Mouse (Mus musculus) hindbrain, postnatal 0 days (tissue): ENCODE measurements around the gene Gm17402. TPM values are rescaled to one million over a fixed set of nuclear protein-coding genes. Genes with fewer than 3 reads are reported as not detected.

Source experiments
- ATAC-seq: fragments of 200-750 bp; cut with Nextera tagmentation; 2 replicates; pipeline ENCODE4 v1.8.0; 2017; ENCODE audit warnings: mild to moderate bottlenecking, moderate TSS enrichment, moderate library complexity
- DNase-seq: peaks from one replicate; pipeline ENCODE4 v3.0.0-alpha.2; 2015; ENCODE audit warnings: low spot score
- H3K27ac ChIP-seq: fragments of 300-500 bp; sonication (generic); 2 replicates; pipeline ENCODE4 v1.5.1; 2014; ENCODE audit warnings: mild to moderate bottlenecking
- H3K27me3 ChIP-seq: fragments of 300-500 bp; sonication (generic); 2 replicates; pipeline ENCODE4 v1.6.1; 2014; ENCODE audit warnings: low read length, mixed read lengths; ENCODE audit not compliant: insufficient read depth
- H3K36me3 ChIP-seq: fragments of 300-500 bp; sonication (generic); 2 replicates; pipeline ENCODE4 v1.6.1; 2014; ENCODE audit warnings: low read length, mixed read lengths; ENCODE audit not compliant: insufficient read depth
- H3K4me1 ChIP-seq: fragments of 300-500 bp; sonication (generic); 2 replicates; pipeline ENCODE4 v1.6.1; 2014; ENCODE audit warnings: antibody characterized with exemption, low read length, mixed read lengths; ENCODE audit not compliant: insufficient read depth
- H3K4me2 ChIP-seq: fragments of 300-500 bp; sonication (generic); 2 replicates; pipeline ENCODE4 v1.6.1; 2014; ENCODE audit warnings: low read depth, mild to moderate bottlenecking, low read length, moderate library complexity, mixed read lengths
- H3K4me3 ChIP-seq: fragments of 300-500 bp; sonication (generic); 2 replicates; pipeline ENCODE4 v1.5.1; 2014; ENCODE audit warnings: low read length
- H3K9ac ChIP-seq: fragments of 300-500 bp; sonication (generic); replicated peaks from 2 replicates; pipeline ENCODE4 v1.6.1; 2014; ENCODE audit warnings: mild to moderate bottlenecking, low read length, moderate library complexity, mixed read lengths
- H3K9me3 ChIP-seq: fragments of 300-500 bp; sonication (generic); 2 replicates; pipeline ENCODE4 v1.6.1; 2016; ENCODE audit warnings: low read length, mixed read lengths
- CTCF ChIP-seq: IDR thresholded peaks from 2 replicates; pipeline ENCODE4 v1.5.1; 2016; ENCODE audit warnings: antibody characterized with exemption, control low read depth, low read depth
- WGBS: fragments of 180-500 bp; shearing (Covaris S2); extraction: QIAGEN DNeasy Blood & Tissue Kit; methylation state at CpG from one replicate; pipeline ENCODE4 v1.1.7; 2014; 5-methylcytosine and 5-hydroxymethylcytosine counted together
- polyA plus RNA-seq: library from polyadenylated mRNA; unstranded; fragments of >200 nt; fragmentation: Nextera tagmentation; extraction: Ambion mirVana; gene quantifications from 2 replicates; pipeline ENCODE4 v1.2.1, GENCODE M21; 2015
- total RNA-seq: library from RNA; depleted of rRNA; stranded (reverse); fragments of >200 nt; gene quantifications from 2 replicates; pipeline ENCODE4 v1.2.3, GENCODE M21; 2014

The Gm17402 gene
- total and polyA plus RNA-seq, 2 experiments from 2014 or later = not detected

- Histone ChIP-seq H3K36me3 (no peaks in the 10 kb centered on the region), H3K9me3 (no peaks in the 10 kb centered on the region), H3K4me2 (no peak overlapping the region), H3K9ac (no peak overlapping the region), H3K4me1 (0 out of 2 replicates have a peak, but pooled peaks cover 2% of the 10 kb centered on the region), H3K4me3 (no peak overlapping the region), H3K27me3 (0 out of 2 replicates have a peak, but pooled peaks cover 4% of the 10 kb centered on the region), H3K27ac (no peak overlapping the region)
- ATAC-seq = no peak
- no peak for TF ChIP-seq CTCF
- WGBS = 78% methylated on average over 5 of the region's 5 CpGs
- DNase-seq = no peak
Measured at GRCm38 (mm10) chr3:67369407-67370079, 5.4 kb downstream of the Gm17402 start.

DNA sequence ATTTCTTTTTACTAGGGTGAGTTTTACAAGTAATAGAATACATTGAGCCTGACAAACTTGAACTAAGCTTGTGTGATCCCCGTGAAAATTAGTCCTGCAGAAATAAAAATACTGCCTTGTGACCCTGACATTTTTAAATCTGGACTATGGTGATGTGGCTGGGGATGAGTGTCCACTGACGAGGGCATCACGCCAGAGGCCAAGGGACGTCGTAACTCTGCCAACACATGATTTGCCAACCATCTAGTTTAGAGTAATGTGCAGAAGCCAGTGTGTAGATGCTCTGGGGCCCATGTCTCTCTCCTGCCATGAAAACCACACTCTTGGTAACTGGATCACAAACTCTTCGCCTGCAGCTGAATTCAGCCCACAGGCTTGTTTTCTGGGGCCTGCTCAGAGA lies 7.5 kb downstream of the Gm17402 start:
- DNase-seq = no peak
- H3K27me3 ChIP-seq = 0 out of 2 replicates have a peak, but pooled peaks cover 4% of the 10 kb centered on the region
- no peak for TF ChIP-seq CTCF
- H3K4me2 ChIP-seq = no peak overlapping the region
- no peaks in the 10 kb centered on the region for H3K36me3 ChIP-seq
- H3K4me3 ChIP-seq = no peak overlapping the region
- 73% methylated on average over 6 of the region's 6 CpGs for WGBS
- no peak overlapping the region for H3K27ac ChIP-seq
- ATAC-seq = no peak
- H3K9me3 ChIP-seq = no peaks in the 10 kb centered on the region
- H3K4me1 ChIP-seq = no peaks in the 10 kb centered on the region
- H3K9ac ChIP-seq = no peak overlapping the region

DNA sequence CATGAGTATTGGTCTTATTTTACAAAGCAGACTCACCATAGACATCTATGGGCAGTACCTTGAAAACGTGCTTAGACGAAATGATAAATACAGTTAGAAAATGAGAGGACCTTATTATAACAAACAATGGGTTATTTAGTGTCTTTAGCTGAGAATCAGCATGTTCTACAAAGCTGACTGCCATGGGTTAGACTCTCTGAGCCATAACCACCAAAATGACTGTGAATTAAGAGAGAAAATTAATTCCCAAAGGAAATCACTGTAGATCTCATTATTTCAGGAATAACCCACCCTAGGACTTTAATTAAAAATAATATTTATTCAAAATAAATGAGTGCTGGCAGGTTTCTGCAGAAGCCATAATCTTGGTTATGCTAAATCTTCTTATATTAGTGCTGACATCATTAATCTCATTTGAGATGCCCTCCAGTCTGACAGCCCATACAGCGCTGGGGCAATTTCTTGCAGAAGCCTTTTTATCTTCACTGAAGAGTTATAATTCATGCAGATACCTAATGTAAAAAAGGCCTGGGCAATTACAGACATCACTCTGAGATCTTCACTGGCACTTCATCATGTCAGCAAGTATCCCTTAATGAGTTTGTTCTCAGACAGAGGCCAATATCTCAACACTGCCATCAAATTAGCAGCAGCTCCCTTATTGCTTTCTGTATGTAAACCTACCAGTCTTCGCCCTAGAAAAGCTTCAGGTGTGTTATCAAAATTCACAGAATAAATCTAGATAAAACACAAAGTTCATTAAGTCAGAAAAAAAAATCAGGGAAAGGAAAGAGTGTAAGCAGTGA lies 8.7 kb downstream of the Gm17402 start:
- Histone ChIP-seq H3K27me3 (0 out of 2 replicates have a peak, but pooled peaks cover under 1% of the 10 kb centered on the region), H3K9ac (no peak overlapping the region), H3K4me2 (no peak overlapping the region), H3K36me3 (no peaks in the 10 kb centered on the region), H3K9me3 (no peaks in the 10 kb centered on the region), H3K4me3 (no peak overlapping the region), H3K27ac (no peak overlapping the region), H3K4me1 (no peaks in the 10 kb centered on the region)
- TF ChIP-seq CTCF = no peak
- WGBS = 60% methylated on average over 4 of the region's 4 CpGs
- ATAC-seq (no peak), DNase-seq (peak; percentile 14)

DNA sequence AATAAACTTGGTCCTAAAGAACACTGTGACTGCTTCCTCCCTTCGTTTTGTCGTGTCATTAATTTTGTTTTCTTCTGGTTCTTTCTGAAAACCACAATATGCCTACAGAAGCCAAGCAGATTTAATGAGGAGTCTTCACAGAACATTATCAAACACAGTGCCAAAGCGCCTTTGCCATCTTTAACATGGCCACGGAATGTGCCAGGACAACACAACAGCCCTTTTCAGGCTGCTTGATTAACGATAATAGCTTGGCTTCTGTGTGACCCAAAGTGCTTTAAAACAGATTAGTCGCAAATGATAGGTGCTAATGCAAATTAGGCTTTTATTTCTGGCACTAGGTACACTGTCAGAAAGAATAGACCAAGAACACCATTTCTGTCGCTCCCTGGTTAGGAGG lies 16.6 kb downstream of the Gm17402 start:
- WGBS = 52% methylated on average over 7 of the region's 7 CpGs
- H3K36me3 ChIP-seq = no peaks in the 10 kb centered on the region
- no peaks in the 10 kb centered on the region for H3K4me1 ChIP-seq
- H3K9me3 ChIP-seq = no peaks in the 10 kb centered on the region
- DNase-seq (no peak), ATAC-seq (no peak)
- H3K4me3 ChIP-seq = no peak overlapping the region
- H3K9ac ChIP-seq = no peak overlapping the region
- H3K27ac ChIP-seq = no peak overlapping the region
- no peak overlapping the region for H3K4me2 ChIP-seq
- no peak for TF ChIP-seq CTCF
- no peaks in the 10 kb centered on the region for H3K27me3 ChIP-seq

DNA sequence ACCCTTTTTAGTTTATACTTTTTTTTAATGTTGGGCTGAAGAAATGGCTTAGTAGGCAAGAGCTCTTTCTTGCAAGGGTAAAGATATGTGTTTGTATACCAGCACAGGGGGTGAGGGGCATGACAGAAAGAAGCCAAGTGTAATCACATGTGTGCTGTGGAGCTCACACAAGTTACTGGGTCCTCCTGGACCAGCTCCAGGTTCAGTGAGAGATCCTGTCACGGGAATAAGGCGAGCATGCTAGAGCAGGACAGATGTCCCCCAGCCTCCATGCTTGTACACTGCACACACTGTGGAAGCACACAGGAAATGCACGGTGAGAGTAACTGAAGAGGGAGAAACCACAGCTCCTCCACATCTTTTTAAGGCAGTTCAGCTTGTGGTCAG lies 22.2 kb downstream of the Gm17402 start:
- 70% methylated on average over 3 of the region's 3 CpGs for WGBS
- no peak for DNase-seq
- TF ChIP-seq CTCF = no peak

GRCm38 (mm10) chr3:67352128-67352762 lies 22.7 kb downstream of the Gm17402 start:
- DNase-seq (peak; percentile 79), ATAC-seq (peak; percentile 76)
- Histone ChIP-seq H3K4me1 (no peaks in the 10 kb centered on the region), H3K27ac (no peak overlapping the region), H3K9me3 (no peaks in the 10 kb centered on the region), H3K36me3 (no peaks in the 10 kb centered on the region), H3K4me3 (no peak overlapping the region), H3K4me2 (no peak overlapping the region), H3K27me3 (no peaks in the 10 kb centered on the region), H3K9ac (no peak overlapping the region)
- peak; percentile 87 for TF ChIP-seq CTCF
- 14% methylated on average over 2 of the region's 5 CpGs for WGBS

More for the DNA sequence above, 22.2 kb downstream of the Gm17402 start:
- peak; percentile 54 for ATAC-seq
- H3K9ac ChIP-seq = no peak overlapping the region
- H3K27me3 ChIP-seq = no peaks in the 10 kb centered on the region
- H3K27ac ChIP-seq = no peak overlapping the region
- no peaks in the 10 kb centered on the region for H3K9me3 ChIP-seq
- no peak overlapping the region for H3K4me3 ChIP-seq
- H3K4me1 ChIP-seq = no peaks in the 10 kb centered on the region
- no peak overlapping the region for H3K4me2 ChIP-seq
- H3K36me3 ChIP-seq = no peaks in the 10 kb centered on the region
